Mouse (Mus musculus) bone marrow, adult 2 months (tissue): ENCODE results near the gene Olfr711. TPM values are rescaled to one million over a fixed set of nuclear protein-coding genes. Genes with fewer than 3 reads are reported as not detected.
"Not testable (repeated sequence)": the region's sequence is repeated elsewhere in the genome, so short reads cannot be mapped to it uniquely, and the experiment has no call there.

Source experiments
- H3K27ac ChIP-seq: fragments of 200-500 bp; 2 replicates; pipeline ENCODE4 v1.5.1; 2012; ENCODE audit warnings: low read depth, mild to moderate bottlenecking, control low read depth, inconsistent platforms, low read length; ENCODE audit not compliant: control insufficient read depth, poor library complexity, insufficient read depth
- H3K4me1 ChIP-seq: fragments of 200-500 bp; 2 replicates; pipeline ENCODE4 v1.6.1; 2011; ENCODE audit warnings: low read length; ENCODE audit not compliant: control insufficient read depth, insufficient read depth
- H3K4me3 ChIP-seq: fragments of 200-500 bp; replicated peaks from 2 replicates; pipeline ENCODE3; 2011; ENCODE audit warnings: mild to moderate bottlenecking, low read depth, low read length, control low read depth; ENCODE audit not compliant: control insufficient read depth
- CTCF ChIP-seq: fragments of 200-500 bp; IDR thresholded peaks from 2 replicates; pipeline ENCODE4 v1.5.1; 2011; ENCODE audit warnings: low read length, control low read depth; ENCODE audit not compliant: control insufficient read depth, insufficient read depth
- POLR2A ChIP-seq: fragments of 200-500 bp; IDR thresholded peaks from 2 replicates; pipeline ENCODE4 v1.6.1; 2011; ENCODE audit warnings: low read depth, mild to moderate bottlenecking, control low read depth, low read length, borderline replicate concordance; ENCODE audit not compliant: control insufficient read depth
- WGBS: fragments of 180-500 bp; shearing (Covaris S2); methylation state at CpG from one replicate; pipeline ENCODE4 v1.1.7; 2018; 5-methylcytosine and 5-hydroxymethylcytosine counted together
- polyA plus RNA-seq: library from polyadenylated mRNA; stranded (reverse); fragments of >200 nt; gene quantifications from 2 replicates; pipeline ENCODE4 v1.2.4, GENCODE M21; 2011; ENCODE audit warnings: low replicate concordance; ENCODE audit not compliant: missing spikeins, insufficient read depth, insufficient read length

The Olfr711 gene
- not detected in 2 replicates for polyA plus RNA-seq

GRCm38 (mm10) chr7:106975353-106975752, at the start of gene Olfr711:
Olfr711 (minus strand) TSS chr7:106975453.
- no peak for TF ChIP-seq CTCF
- no peak for TF ChIP-seq POLR2A
- 62% methylated on average over 1 of the region's 1 CpGs for whole genome bisulfite sequencing
- H3K27ac ChIP-seq, result no peak within 1 kb of the TSS
- no peak within 1 kb of the TSS for H3K4me3 ChIP-seq
- H3K4me1 ChIP-seq, result no peaks in the 10 kb centered on the region

GRCm38 (mm10) chr7:107005972-107006371, 30.7 kb upstream of the Olfr711 start, which contains the start of gene Olfr2:
Olfr2 (minus strand) TSS chr7:107006072.
- Histone ChIP-seq H3K27ac (no peak within 1 kb of the TSS), H3K4me3 (no peak within 1 kb of the TSS), H3K4me1 (no peaks in the 10 kb centered on the region)
- 49% methylated on average over 1 of the region's 1 CpGs for WGBS
- TF ChIP-seq POLR2A (no peak), CTCF (no peak)

- Histone ChIP-seq H3K4me3 (no peak overlapping the region), H3K4me1 (no peaks in the 10 kb centered on the region), H3K27ac (no peak overlapping the region)
- TF ChIP-seq POLR2A (no peak), CTCF (no peak)
- 23% methylated on average over 3 of the region's 3 CpGs for WGBS
Observed at GRCm38 (mm10) chr7:107004169-107004568, 28.9 kb upstream of the Olfr711 start.

GRCm38 (mm10) chr7:107000798-107001197, 25.5 kb upstream of the Olfr711 start:
- Histone ChIP-seq H3K27ac (no peak overlapping the region), H3K4me3 (no peak overlapping the region), H3K4me1 (no peaks in the 10 kb centered on the region)
- WGBS, result 59% methylated on average over 7 of the region's 7 CpGs
- no peak for TF ChIP-seq CTCF
- no peak for TF ChIP-seq POLR2A

- no peak overlapping the region for H3K4me3 ChIP-seq
- no peaks in the 10 kb centered on the region for H3K4me1 ChIP-seq
- TF ChIP-seq CTCF (no peak), POLR2A (no peak)
- WGBS, result 85% methylated on average over 3 of the region's 3 CpGs
- H3K27ac ChIP-seq, result no peak overlapping the region
Observed at GRCm38 (mm10) chr7:106985236-106985635, 10.0 kb upstream of the Olfr711 start.

- not testable (repeated sequence) for H3K4me3 ChIP-seq, H3K4me1 ChIP-seq, H3K27ac ChIP-seq
Observed at GRCm38 (mm10) chr7:106967503-106967902, 7.8 kb downstream of the Olfr711 start.

- Histone ChIP-seq H3K4me3 (no peak within 1 kb of the TSS), H3K27ac (no peak within 1 kb of the TSS), H3K4me1 (no peaks in the 10 kb centered on the region)
- TF ChIP-seq CTCF (no peak), POLR2A (no peak)
- WGBS, result 74% methylated on average over 1 of the region's 1 CpGs
Observed at GRCm38 (mm10) chr7:106963837-106964236, 11.4 kb downstream of the Olfr711 start, which contains the start of gene Olfr6. Olfr6 (minus strand) TSS chr7:106963937.

GRCm38 (mm10) chr7:106948212-106948611, 27.0 kb downstream of the Olfr711 start, which contains the start of gene Olfr710:
Olfr710 (minus strand) TSS chr7:106948312.
- H3K4me1 ChIP-seq, result no peaks in the 10 kb centered on the region
- H3K27ac ChIP-seq, result no peak within 1 kb of the TSS
- TF ChIP-seq POLR2A (no peak), CTCF (no peak)
- no peak within 1 kb of the TSS for H3K4me3 ChIP-seq
- WGBS, result 76% methylated on average over 3 of the region's 3 CpGs

- no peak within 1 kb of the TSS for H3K27ac ChIP-seq
- TF ChIP-seq POLR2A (no peak), CTCF (no peak)
- H3K4me3 ChIP-seq, result no peak within 1 kb of the TSS
- no peaks in the 10 kb centered on the region for H3K4me1 ChIP-seq
Observed at GRCm38 (mm10) chr7:106932119-106932518, 43.1 kb downstream of the Olfr711 start, which contains the start of gene Olfr709-ps1. Olfr709-ps1 (minus strand) TSS chr7:106932219.

- H3K4me1 ChIP-seq, H3K27ac ChIP-seq, H3K4me3 ChIP-seq: not testable (repeated sequence)
- WGBS, result 78% methylated on average over 7 of the region's 7 CpGs
Observed at GRCm38 (mm10) chr7:106920961-106921360, 54.3 kb downstream of the Olfr711 start.
